Mouse (Mus musculus) MEL (cell line): ENCODE data around the gene Cav3. TPM values are rescaled to one million over a fixed set of nuclear protein-coding genes. Genes with fewer than 3 reads are reported as not detected.

Experiments
- DNase-seq: peaks from one replicate; pipeline ENCODE4 v3.0.0; 2011; ENCODE audit warnings: low read depth, low spot score
- H3K27ac ChIP-seq: 2 replicates; pipeline ENCODE4 v1.5.1; 2012; ENCODE audit warnings: low read depth, mild to moderate bottlenecking, control low read depth, low read length, moderate library complexity; ENCODE audit not compliant: control insufficient read depth
- H3K27me3 ChIP-seq, 2 experiments: fragments of 150-350 bp in 1 of 2; sonication (generic) in 1 of 2; 2 replicates each; pipeline ENCODE4 v1.6.1; 2012; ENCODE audit warnings: low read length in 2 of 2, mild to moderate bottlenecking in 2 of 2, improper control_type of control experiment in 1 of 2, moderate library complexity in 1 of 2; ENCODE audit not compliant: insufficient read depth in 2 of 2, control insufficient read depth in 1 of 2
- H3K36me3 ChIP-seq, 2 experiments: 2 replicates each; pipeline ENCODE4 v1.6.1; 2012 to 2014; ENCODE audit warnings: low read length in 2 of 2, improper control_type of control experiment in 1 of 2, inconsistent platforms in 1 of 2, mild to moderate bottlenecking in 1 of 2; ENCODE audit not compliant: insufficient read depth in 2 of 2, control insufficient read depth in 1 of 2
- H3K4me1 ChIP-seq, 2 experiments: fragments of 150-350 bp in 1 of 2; sonication (generic) in 1 of 2; 2 replicates each; pipeline ENCODE4 v1.6.1; 2012; ENCODE audit warnings: low read length in 2 of 2, improper control_type of control experiment in 1 of 2, mild to moderate bottlenecking in 1 of 2; ENCODE audit not compliant: insufficient read depth in 2 of 2, control insufficient read depth in 1 of 2
- H3K4me3 ChIP-seq, 2 experiments: fragments of 150-350 bp in 1 of 2; sonication (generic) in 1 of 2; 2 replicates each; pipeline ENCODE4 v1.5.1; 2012; ENCODE audit warnings: low read depth in 2 of 2, low read length in 2 of 2, mild to moderate bottlenecking in 2 of 2, moderate library complexity in 2 of 2, control low read depth in 1 of 2, improper control_type of control experiment in 1 of 2; ENCODE audit not compliant: control insufficient read depth in 1 of 2, insufficient read depth in 1 of 2
- H3K79me2 ChIP-seq: 2 replicates; pipeline ENCODE4 v1.6.1; 2012; ENCODE audit warnings: mild to moderate bottlenecking, low read length, moderate library complexity; ENCODE audit not compliant: control insufficient read depth, poor library complexity, insufficient read depth
- H3K9ac ChIP-seq: 2 replicates; pipeline ENCODE4 v1.6.1; 2012; ENCODE audit warnings: low read depth, mild to moderate bottlenecking, control low read depth, low read length, moderate library complexity; ENCODE audit not compliant: control insufficient read depth, poor library complexity, severe bottlenecking
- H3K9me3 ChIP-seq: fragments of 150-350 bp; sonication (generic); replicated peaks from 2 replicates; pipeline ENCODE4 v1.6.1; 2012; ENCODE audit warnings: mild to moderate bottlenecking, low read length, improper control_type of control experiment, moderate library complexity; ENCODE audit not compliant: insufficient read depth
- BHLHE40 ChIP-seq: IDR thresholded peaks from 2 replicates; pipeline ENCODE4 v1.6.1; 2012; ENCODE audit warnings: low read depth, mild to moderate bottlenecking, inconsistent platforms, low read length, improper control_type of control experiment, borderline replicate concordance
- CHD2 ChIP-seq: IDR thresholded peaks from 2 replicates; pipeline ENCODE4 v1.6.1; 2011; ENCODE audit warnings: low read length, improper control_type of control experiment
- E2F4 ChIP-seq: IDR thresholded peaks from 2 replicates; pipeline ENCODE4 v1.6.1; 2011; ENCODE audit warnings: low read depth, low read length, improper control_type of control experiment, borderline replicate concordance
- ELF1 ChIP-seq: IDR thresholded peaks from 2 replicates; pipeline ENCODE4 v1.6.1; 2014; ENCODE audit warnings: low read depth, mild to moderate bottlenecking, inconsistent platforms, low read length, improper control_type of control experiment, moderate library complexity
- GABPA ChIP-seq: IDR thresholded peaks from 2 replicates; pipeline ENCODE4 v1.6.1; 2012; ENCODE audit warnings: low read depth, mild to moderate bottlenecking, inconsistent platforms, low read length, improper control_type of control experiment, moderate library complexity
- GATA1 ChIP-seq: IDR thresholded peaks from 2 replicates; pipeline ENCODE4 v1.6.1; 2011; ENCODE audit warnings: low read depth, low read length, improper control_type of control experiment
- HCFC1 ChIP-seq: IDR thresholded peaks from 2 replicates; pipeline ENCODE4 v1.6.1; 2012; ENCODE audit warnings: low read depth, mild to moderate bottlenecking, inconsistent platforms, low read length, improper control_type of control experiment, moderate library complexity
- KAT2A ChIP-seq: conservative IDR thresholded peaks from 2 replicates; pipeline ENCODE4 v1.6.1; 2012; ENCODE audit warnings: low read depth, low read length, improper control_type of control experiment, inconsistent platforms
- MAFK ChIP-seq: IDR thresholded peaks from 2 replicates; pipeline ENCODE4 v1.6.1; 2011; ENCODE audit warnings: low read depth, mild to moderate bottlenecking, low read length, improper control_type of control experiment, borderline replicate concordance
- MAX ChIP-seq: IDR thresholded peaks from 2 replicates; pipeline ENCODE4 v1.6.1; 2011; ENCODE audit warnings: low read length, improper control_type of control experiment
- MEF2A ChIP-seq: IDR thresholded peaks from 2 replicates; pipeline ENCODE4 v1.6.1; 2014; ENCODE audit warnings: low read depth, mild to moderate bottlenecking, inconsistent platforms, low read length, improper control_type of control experiment; ENCODE audit not compliant: poor library complexity, insufficient replicate concordance, severe bottlenecking; ENCODE audit errors: extremely low read depth
- MXI1 ChIP-seq: IDR thresholded peaks from 2 replicates; pipeline ENCODE4 v1.6.1; 2011; ENCODE audit warnings: mild to moderate bottlenecking, low read depth, low read length, improper control_type of control experiment
- MYB ChIP-seq: IDR thresholded peaks from 2 replicates; pipeline ENCODE4 v1.6.1; 2011; ENCODE audit warnings: mild to moderate bottlenecking, low read depth, low read length, improper control_type of control experiment
- MYC ChIP-seq: IDR thresholded peaks from 2 replicates; pipeline ENCODE4 v1.6.1; 2011; ENCODE audit warnings: low read depth, mild to moderate bottlenecking, low read length, improper control_type of control experiment, moderate library complexity
- NELFE ChIP-seq: IDR thresholded peaks from 2 replicates; pipeline ENCODE4 v1.6.1; 2011; ENCODE audit warnings: low read depth, low read length, improper control_type of control experiment
- POLR2A ChIP-seq, 2 experiments: IDR thresholded peaks; 2 replicates each; pipeline ENCODE4 v1.6.1; 2011 to 2012; ENCODE audit warnings: low read length in 2 of 2, mild to moderate bottlenecking in 2 of 2, control low read depth in 1 of 2, improper control_type of control experiment in 1 of 2, low read depth in 1 of 2, moderate library complexity in 1 of 2; ENCODE audit not compliant: control insufficient read depth in 1 of 2, insufficient read depth in 1 of 2, poor library complexity in 1 of 2
- POLR2AphosphoS2 ChIP-seq: IDR thresholded peaks from 2 replicates; pipeline ENCODE4 v1.6.1; 2011; ENCODE audit warnings: low read length, improper control_type of control experiment
- POLR2AphosphoS5 ChIP-seq: IDR thresholded peaks from 2 replicates; pipeline ENCODE4 v1.6.1; 2012; ENCODE audit warnings: low read depth, borderline replicate concordance, mild to moderate bottlenecking, inconsistent platforms, low read length, moderate library complexity, mixed read lengths
- RAD21 ChIP-seq: IDR thresholded peaks from 2 replicates; pipeline ENCODE4 v1.6.1; 2011; ENCODE audit warnings: mild to moderate bottlenecking, low read depth, low read length, improper control_type of control experiment
- RCOR1 ChIP-seq: IDR thresholded peaks from 2 replicates; pipeline ENCODE4 v1.6.1; 2012; ENCODE audit warnings: low read depth, mild to moderate bottlenecking, inconsistent platforms, low read length, improper control_type of control experiment
- SIN3A ChIP-seq: IDR thresholded peaks from 2 replicates; pipeline ENCODE4 v1.6.1; 2012; ENCODE audit warnings: low read length, improper control_type of control experiment, inconsistent platforms
- SMC3 ChIP-seq: IDR thresholded peaks from 2 replicates; pipeline ENCODE4 v1.6.1; 2011; ENCODE audit warnings: low read depth, low read length, improper control_type of control experiment
- UBTF ChIP-seq: IDR thresholded peaks from 2 replicates; pipeline ENCODE4 v1.6.1; 2012; ENCODE audit warnings: low read depth, mild to moderate bottlenecking, inconsistent platforms, low read length, improper control_type of control experiment, moderate library complexity, borderline replicate concordance; ENCODE audit not compliant: insufficient read depth
- USF1 ChIP-seq: IDR thresholded peaks from 2 replicates; pipeline ENCODE4 v1.6.1; 2014; ENCODE audit warnings: low read depth, mild to moderate bottlenecking, inconsistent platforms, low read length, improper control_type of control experiment, moderate library complexity
- ZNF384 ChIP-seq: IDR thresholded peaks from 2 replicates; pipeline ENCODE4 v1.6.1; 2012; ENCODE audit warnings: low read depth, mild to moderate bottlenecking, inconsistent platforms, low read length, improper control_type of control experiment
- polyA plus RNA-seq, 2 experiments: library from polyadenylated mRNA; stranded (reverse) in 1 of 2; unstranded in 1 of 2; fragments of >175 nt in 1 of 2; fragments of >200 nt in 1 of 2; gene quantifications; 2 replicates each; pipeline versions ENCODE4 v1.2.1 to v1.2.4; 2012; ENCODE audit warnings: low replicate concordance in 2 of 2, low read depth in 1 of 2; ENCODE audit not compliant: insufficient read length in 2 of 2, insufficient read depth in 1 of 2, missing spikeins in 1 of 2
- total RNA-seq: library from RNA; depleted of rRNA; stranded (reverse); fragments of 300-350 nt; gene quantifications from 2 replicates; pipeline ENCODE4 v1.2.3, GENCODE M21; 2012

Cav3 gene
- total and polyA plus RNA-seq, 3 experiments: not detected

GRCm38 (mm10) chr6:112509590-112510131, 50.4 kb downstream of the Cav3 start:
- Histone ChIP-seq H3K27ac (no peak overlapping the region), H3K9me3 (no peaks in the 10 kb centered on the region), H3K27me3 (no peaks in the 10 kb centered on the region), H3K79me2 (no peaks in the 10 kb centered on the region), H3K4me1 (no peaks in the 10 kb centered on the region), H3K4me3 (no peak overlapping the region), H3K36me3 (no peaks in the 10 kb centered on the region), H3K9ac (no peak overlapping the region)
- TF ChIP-seq MAFK (no peak), GATA1 (no peak), MEF2A (no peak), MYC (no peak), GABPA (no peak), USF1 (no peak), BHLHE40 (no peak), ELF1 (no peak), SMC3 (no peak), SIN3A (no peak), E2F4 (no peak), UBTF (no peak), POLR2AphosphoS5 (no peak), CHD2 (no peak), ZNF384 (no peak), MXI1 (no peak), POLR2A (IDR thresholded peaks at IDR 0.05; ENCODE audit: control insufficient read depth in 1 of 2, insufficient read depth in 1 of 2, low read depth in 1 of 2, low read length in 2 of 2, poor library complexity in 1 of 2) (no peak), MAX (no peak)
- no peak for DNase-seq

- Histone ChIP-seq H3K27me3 (no peaks in the 10 kb centered on the region), H3K79me2 (no peaks in the 10 kb centered on the region), H3K4me1 (no peaks in the 10 kb centered on the region), H3K9ac (no peak overlapping the region), H3K4me3 (no peak overlapping the region), H3K9me3 (no peaks in the 10 kb centered on the region), H3K36me3 (no peaks in the 10 kb centered on the region), H3K27ac (no peak overlapping the region)
- TF ChIP-seq POLR2AphosphoS2 (no peak), NELFE (no peak), MYB (no peak), HCFC1 (no peak), KAT2A (no peak), RAD21 (no peak), MYC (no peak), POLR2A (IDR thresholded peaks at IDR 0.05; ENCODE audit: control insufficient read depth in 1 of 2, insufficient read depth in 1 of 2, low read depth in 1 of 2, low read length in 2 of 2, poor library complexity in 1 of 2) (no peak), RCOR1 (no peak)
- no peak for DNase-seq
Measured at GRCm38 (mm10) chr6:112510346-112510745, 51.0 kb downstream of the Cav3 start.
